Mouse (Mus musculus): ENCODE measurements around the gene Cd244a. TPM values are rescaled to one million over a fixed set of nuclear protein-coding genes. Genes with fewer than 3 reads are reported as not detected.

The Cd244a gene
- total RNA-seq (2021): not detected
- long read RNA-seq, experiment 1: 0 reads
- long read RNA-seq, experiment 2: 0 reads

DNA sequence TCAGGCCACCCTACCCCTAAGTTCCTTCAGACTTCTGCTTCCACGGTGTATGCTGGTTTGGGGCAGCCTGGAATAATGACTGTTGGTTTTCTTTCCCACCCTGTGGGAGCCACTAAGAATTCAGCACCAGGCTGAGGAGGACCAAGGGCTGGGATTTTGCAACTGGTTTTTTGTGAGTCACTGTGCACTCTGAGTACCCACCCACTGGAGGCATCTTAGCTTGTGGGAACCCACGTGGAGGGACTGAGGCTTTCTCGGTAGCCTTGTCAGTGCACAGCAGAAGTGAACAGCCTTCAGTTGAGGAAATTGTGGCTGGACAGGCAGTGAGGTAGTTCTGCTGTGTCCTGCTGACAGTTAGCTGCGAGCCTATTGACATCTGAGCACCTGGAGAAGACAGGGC is at the start of gene Cd244a:
TSS of gene Cd244a (plus strand) at position 296 of the 400 bp plus-strand sequence.
- DNase-seq: no peak

DNA sequence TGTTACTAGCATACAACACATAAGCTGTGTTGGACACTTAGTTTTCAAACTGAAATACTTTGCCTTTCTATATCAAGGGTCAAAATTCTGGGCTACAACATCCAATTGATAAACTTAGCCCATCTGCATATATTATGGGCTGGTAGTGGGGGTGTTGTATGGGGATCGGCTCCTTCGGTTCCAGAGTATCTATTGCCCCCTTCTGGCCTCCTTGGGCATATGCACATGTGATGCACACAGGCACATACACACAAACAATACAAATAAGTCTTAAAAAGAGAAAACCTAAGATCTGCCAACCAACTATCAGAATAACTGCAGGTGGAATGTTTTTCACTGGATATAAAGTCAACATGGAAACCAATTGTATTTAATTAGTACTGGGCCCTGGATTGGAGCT is 45.8 kb upstream of the Cd244a start:
- no peak for DNase-seq

DNA sequence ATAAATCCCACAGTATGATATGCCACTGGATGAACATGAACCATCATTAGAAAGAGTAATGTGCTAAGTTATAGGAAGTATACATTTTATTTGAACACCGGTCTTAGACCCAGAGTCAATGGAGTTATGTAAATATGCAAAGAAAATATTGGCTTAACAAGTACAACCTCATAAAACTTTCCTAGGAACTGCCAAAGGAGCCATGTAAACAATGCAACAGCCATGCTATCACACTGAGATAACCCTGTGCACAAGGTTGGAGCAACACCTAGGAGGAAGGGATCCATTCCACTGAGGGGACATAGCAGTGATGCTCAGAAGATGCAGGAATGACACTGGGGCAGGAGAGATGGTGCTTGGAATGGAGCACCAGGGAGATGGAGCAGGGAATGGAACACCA is 45.2 kb upstream of the Cd244a start:
- DNase-seq: no peak

DNA sequence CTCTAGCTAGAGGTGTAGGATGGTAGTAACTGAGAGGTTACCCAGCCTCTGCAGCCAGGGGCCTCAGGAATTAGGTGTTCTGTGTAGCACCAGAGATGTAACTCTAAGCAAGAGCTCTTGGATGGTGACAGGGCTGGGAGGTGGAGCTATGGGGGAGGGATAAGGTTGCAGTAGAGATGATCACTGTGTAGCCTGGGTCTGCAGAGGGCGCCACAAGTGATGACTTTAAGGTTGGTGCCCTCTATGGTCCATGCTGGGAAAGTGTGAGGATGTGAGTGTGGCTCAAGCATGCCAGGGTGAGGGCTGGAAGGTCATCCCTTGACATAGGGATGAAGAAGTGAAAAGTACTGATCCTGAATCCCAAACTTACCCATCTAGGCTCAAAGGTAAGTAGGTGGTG is 44.0 kb upstream of the Cd244a start:
- DNase-seq: no peak

DNA sequence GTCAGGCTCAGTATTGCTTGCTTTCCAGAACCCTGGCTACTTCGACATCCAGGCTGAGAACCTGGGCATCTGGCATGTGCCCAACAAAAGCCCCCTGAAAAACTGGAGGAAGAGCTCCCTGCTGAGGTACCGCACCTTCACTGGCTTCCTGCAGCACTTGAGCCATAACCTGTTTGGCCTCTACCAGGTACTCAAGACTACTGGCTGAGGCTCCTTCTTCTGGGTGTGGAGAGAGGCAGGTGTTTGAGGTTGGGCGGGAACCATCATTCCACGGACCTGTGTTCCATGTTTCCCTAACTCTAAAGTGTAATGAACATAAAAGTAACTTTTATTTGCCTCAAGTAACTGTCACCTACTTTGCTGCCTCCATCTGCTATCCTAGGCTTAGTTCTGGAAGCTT is 43.4 kb upstream of the Cd244a start:
- DNase-seq: no peak

DNA sequence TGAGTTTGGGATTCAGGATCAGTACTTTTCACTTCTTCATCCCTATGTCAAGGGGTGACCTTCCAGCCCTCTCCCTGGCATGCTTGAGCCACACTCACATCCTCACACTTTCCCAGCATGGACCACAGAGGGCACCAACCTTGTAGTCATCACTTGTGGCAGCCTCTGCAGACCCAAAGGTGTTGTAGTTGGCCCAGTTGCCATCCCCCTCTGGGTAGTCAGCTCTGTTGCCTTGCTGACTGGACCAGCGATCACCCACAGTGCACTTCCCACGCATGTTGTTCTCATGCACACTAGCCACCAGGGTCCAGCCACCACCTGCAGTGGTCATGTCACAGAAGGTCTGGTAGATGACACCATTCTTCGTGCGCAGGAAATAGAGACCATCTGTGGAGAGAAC is 27.6 kb upstream of the Cd244a start:
- DNase-seq: no peak

DNA sequence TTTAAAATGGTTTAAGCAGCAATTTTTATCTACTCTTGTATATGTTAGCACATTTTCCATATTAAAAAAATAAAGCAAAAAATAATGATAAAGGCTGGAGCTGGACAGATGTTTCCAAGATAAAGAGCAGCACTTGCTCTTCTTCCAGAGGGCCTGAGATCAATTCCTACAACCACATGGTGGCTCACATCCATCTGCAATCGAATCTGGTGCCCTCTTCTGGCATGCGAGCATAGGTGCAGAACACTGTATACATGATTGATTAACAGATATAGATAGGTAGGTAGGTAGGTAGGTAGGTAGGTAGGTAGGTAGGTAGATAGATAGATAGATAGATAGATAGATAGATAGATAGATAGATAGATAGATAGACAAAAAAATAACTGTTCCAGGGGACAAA is 26.2 kb upstream of the Cd244a start:
- DNase-seq: no peak

DNA sequence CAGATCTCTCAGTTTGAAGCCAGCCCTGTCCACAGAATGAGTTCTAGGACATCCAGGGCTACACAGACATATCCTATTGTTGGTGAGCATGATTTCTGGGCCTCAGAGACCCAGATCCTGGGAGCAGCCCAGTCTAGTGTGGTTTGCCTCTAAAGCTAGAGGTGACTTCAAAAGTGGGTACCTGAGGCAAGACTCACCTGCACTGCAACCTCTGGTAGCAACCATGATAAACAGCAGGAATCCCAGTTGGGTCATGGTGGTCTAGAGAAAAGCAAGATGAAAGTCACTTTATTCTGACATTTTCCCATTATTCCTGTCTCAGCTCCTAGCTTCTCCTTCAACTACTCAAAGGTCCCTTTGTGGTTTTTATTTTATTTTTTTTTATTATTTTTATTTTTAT is 24.4 kb upstream of the Cd244a start:
- DNase-seq: no peak

DNA sequence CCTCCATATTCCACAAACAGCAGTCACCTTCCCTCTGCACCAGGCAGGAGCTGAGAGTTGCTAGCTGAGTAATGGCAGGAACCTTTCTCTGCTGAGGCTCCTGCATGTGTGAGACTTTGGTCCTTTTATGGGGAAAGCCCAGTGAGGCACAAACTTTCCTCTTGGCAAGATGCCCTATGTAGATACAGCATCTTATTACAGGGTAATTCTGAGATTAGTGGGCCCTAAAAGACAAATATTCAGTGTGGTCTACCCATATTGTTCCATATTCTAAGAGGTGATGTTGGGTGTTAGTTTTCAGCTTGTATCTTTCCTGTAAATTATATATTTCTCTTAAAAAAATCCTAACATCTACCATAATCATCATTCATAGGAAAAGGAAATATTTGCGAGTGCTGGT is 23.8 kb upstream of the Cd244a start, which contains the start of gene Itln1:
TSS of gene Itln1 (minus strand) at position 101 of the 400 bp plus-strand sequence.
- no peak for DNase-seq

DNA sequence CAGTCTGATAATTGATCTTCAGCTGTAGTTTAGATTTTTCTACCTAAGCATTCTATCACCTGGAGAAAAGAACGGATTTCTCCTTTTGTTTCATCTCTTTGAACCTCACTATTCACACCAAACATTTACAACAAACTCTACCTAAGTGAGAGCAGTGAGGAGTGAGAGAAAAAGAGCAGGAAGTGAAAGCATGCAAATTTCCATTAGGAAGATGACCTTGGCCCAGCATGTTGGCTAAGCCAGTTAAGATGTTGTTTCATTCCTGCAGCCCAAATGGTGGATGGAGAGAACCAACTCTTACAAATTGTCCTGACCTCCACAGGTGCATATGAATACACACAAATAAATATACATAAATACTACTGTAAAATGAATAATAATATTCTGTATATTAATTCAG is 18.3 kb upstream of the Cd244a start:
- no peak for DNase-seq

DNA sequence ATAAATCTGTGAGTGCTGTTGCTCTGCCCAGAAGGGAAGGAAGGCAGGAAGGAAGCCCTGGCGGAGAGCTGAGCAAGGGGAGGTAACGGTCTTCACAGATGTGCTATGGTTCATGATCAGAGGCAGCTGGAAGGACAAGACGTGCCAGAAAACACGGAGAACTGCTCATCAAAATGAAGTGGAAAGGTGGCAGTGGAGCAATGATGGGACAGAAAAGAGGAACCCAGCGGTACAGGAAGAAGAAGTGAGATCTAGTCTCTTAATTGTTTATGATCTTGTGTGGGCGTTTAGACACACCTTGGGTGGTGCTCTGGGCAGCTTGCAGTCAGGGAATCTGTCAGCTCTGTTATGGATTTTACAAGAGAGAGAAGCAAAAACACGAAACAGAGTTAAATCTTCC is 7.7 kb upstream of the Cd244a start:
- no peak for DNase-seq

DNA sequence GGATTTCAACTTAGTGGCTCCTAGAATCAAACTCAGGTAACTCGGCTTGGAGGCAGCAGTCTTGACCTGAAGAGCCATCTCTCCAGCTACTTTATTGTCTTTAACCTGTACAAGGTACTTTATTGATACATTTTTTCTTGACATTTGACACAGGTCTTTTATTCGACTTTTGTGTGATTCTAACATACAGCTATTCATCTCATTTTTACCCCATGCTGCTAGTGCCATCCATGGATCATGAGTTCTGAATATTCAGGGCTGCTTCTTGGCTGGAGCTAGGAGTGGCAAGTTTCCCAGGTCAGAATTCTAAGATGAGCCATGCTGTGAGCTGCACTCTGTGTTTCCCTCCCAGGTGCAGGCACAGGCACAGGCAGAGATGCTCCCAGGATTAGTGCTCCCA is 6.8 kb upstream of the Cd244a start:
- no peak for DNase-seq

DNA sequence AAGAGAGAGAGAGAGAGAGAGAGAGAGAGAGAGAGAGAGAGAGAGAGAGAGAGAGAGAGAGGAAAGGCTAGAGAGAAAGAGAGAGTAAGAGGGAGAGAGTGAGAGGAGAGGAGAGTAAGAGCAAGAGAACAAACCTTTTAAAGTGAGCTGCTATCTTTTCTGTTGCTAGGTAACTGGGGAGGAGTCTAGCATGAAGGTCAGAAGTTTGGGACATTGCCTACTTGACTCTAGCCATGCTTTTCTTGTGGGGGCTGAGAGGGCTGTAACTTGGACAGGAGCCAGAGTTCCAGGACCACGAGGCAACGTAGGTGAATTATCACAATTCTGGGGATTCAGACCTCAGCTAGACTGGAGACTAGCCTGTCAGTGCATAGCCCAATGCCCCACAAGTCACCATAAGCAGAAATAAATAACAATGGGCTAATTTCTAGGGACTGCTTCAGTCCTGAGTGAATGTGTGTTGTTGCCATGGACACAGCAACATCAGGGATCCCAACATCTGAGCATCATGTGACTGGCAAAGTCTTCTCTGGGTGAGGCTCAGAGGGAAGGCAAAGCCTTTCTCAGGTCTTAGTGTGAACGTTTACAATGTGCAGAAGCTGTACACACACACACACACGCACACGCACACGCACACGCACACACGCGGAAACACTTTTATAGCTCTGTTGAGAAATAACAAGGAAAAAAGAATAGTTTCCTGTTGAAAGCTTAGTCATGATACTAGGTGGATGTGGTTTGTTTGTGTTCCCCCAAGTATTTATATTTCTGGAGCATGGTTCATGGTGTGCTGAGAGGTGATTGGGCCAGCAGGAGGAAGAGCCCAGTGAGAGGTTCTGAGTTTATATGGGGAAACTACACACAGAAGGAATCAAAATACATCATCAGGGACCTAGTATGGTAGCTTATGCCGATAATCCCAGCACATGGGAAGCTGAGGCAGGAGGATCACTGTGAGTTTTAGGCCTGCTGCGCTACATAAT is 5.3 kb upstream of the Cd244a start:
- DNase-seq: no peak

DNA sequence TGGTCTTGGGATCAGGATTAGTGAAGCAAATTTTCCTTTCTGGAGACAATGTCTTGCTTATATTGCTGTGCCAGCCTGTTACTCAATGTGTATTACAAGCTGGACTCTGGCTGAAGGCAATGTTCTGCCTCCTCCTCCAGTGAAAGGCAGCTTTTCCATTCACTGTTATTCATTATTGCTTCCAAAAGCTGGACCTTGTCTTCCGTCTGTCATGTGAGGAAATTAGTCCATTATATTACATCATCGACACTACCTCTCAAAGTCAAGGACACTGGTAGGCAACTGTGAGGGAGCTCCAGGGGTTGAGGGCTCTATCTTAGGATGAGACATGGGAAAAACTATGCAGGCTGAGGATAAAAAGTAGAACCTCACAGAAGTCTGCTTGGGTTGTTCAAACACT is 2.6 kb upstream of the Cd244a start:
- DNase-seq: no peak

DNA sequence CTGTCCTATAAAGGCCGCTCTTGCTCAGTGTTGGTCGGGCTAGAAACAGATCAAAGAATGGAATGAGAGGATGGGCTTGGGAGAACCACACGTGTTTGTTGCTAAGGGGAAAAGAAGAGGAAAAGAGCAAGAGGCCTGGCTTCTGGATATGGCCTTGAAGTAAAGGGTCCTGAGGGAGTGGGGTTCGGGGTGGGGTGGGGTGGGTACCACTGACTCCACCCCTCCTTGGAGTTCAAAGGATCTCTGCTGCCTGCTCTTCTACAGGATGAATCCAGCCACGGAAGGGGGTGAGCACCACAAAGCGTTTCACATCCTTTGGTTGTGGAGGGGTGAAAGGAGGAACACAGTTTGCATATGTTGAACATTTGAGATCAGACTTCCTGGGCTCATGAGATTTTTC is 586 bp upstream of the Cd244a start:
- DNase-seq: no peak

DNA sequence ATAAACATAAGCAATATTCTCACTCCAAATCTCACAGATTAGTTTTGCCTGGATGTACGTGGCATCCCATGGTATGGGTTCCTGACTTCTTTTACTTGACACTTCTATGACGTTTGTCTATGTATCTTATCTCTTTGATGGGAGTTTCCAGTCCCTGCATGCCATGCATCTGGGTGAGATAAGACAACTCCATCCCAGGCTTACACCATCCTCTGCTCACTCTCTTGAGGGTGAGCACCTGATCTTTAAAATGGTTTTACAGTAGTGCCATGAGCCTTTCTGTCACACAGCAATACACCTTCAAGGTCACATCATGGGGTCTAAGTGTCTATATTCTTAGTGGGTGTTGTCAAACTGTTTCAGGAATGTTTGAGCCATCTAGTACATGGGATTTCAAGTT is 1.3 kb downstream of the Cd244a start:
- DNase-seq: no peak

DNA sequence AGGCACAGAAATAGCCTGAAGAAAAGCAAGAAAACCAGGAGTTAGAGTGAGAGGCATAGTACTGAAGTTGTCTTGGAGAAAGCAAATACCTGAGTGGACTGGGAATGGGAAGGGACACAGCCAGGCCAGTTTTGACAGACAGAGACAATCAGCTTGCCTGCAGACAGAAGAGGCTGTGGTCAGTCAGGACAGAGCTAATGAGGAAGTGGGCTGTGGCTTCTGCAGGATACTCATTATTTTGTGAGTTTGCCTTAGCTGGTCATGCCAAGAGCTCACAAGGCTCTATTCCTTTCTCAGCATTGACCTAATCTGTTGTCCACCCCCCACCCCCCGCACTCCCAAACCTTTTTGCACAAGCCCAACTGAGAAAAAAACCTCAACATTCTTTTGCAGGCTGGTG is 2.2 kb downstream of the Cd244a start:
- DNase-seq: no peak

DNA sequence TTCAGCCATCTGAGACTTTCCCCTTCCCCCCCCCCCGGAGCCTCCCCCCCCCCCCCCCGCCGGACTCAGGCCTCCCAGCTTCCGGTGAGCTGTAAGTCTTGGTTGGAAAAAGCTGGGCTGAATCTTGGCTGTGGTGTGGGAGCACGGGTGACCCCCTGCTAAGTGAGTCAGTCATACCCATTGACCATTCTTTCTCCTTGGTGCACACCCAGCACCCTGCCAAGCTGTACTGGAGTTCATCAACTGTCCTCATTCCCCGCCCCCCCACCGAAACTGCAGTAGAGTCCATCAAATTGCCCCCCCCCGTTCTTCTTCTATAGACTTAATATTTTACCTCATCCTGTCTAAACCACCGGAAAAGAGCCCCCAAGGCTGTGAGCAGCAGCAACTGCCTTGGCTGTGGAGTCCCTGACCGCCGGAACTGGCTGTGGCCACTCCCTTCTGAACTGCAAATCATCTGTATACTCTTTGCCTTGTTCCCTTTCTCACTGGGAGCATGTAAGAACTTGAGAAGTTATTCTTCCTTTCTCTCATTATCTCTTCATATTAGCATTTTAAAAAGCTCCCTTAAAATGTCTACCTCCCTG is 2.7 kb downstream of the Cd244a start:
- DNase-seq: no peak

DNA sequence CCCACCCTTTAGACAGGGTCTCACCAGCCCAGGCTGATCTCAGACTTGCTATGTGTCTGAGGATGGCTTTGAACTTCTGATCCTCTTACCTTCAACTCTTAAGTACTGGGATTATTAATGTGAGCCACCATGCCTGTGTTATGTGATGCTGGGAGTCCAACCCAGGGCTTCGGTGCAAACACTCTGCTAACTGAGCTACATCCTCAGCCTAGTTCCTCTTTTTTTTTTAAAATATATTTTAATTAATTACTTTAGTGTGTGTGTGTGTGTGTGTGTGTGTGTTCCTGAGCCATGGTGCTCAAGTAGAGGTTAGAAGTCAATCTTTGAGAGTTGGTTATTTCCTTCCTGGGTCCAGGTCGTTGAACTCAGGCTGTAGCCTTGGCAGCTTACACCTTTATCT is 4.0 kb downstream of the Cd244a start:
- DNase-seq: no peak

DNA sequence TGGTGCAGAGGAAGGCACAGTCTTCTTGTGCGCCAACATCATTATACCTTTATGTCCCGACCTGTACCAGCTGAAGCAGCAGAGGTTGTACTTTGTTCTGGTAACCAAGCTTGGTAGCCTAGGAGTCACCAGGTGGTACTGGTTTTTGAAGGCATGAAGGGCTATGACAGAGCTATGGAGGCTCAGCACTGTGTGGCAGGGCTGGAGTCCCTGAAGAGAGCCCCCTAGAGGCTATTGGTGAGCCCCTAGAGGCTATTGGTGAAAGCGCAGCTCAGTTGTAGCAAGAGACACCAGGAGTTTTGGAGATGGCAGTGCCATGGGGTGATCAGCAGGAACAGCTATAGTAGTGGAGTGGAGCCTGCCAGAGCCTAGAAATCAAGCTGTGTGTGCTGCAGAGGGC is 5.3 kb downstream of the Cd244a start:
- no peak for DNase-seq

DNA sequence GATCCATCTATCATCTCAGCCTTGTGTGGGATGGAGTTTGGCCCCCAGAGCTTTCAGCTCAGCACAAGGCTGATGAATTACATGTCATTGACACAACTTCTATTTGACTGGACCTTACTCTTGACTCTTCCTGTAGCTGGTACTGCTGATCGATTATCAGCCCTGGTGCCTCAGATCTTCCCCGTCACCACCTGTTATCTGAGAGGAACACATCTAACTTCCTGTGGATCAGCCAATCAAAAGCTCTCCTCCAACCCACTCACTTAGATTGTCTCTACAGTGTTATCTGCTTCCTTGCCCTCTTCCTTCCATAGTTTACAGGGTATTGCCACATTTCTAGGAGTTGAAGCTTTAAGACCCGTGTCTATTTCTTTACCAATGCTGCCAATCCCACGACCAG is 6.9 kb downstream of the Cd244a start:
- DNase-seq: no peak

DNA sequence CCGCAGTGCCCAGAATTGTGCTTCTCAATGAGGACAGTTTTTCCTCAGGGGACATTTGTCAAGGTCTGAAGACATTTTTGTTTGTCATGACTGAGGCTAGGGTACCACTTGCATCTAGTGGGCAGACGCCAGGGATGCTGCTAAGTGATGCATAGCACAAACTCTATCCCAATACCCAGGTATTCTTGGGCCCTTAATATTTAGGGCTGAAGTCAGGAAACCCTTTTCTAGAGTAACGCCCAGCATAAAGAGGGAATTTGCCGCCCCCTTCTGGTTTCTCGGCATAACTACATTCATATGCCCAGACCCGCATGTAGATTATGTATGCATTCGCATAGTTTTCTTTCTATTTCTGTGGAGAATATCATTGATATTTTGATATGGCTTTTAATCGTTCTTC is 7.8 kb downstream of the Cd244a start:
- DNase-seq: no peak

DNA sequence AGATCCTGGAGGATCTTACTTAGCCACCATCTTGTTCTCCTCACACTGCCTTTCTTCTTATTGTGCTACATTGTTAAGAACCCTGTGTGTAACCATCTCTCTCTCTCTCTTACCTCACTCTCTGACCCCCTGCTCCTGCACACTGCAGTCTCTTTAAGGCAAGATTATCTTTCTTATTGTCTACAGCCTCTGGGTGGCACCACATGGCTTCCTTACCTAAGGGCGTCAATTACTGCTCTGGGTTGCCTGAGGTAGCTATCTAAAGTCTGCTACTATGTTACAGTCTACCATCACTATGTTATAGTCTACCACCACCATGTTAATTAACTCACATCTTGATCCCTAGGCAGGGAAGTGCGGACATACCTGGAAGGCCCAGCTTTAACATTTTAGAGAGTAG is 9.4 kb downstream of the Cd244a start:
- DNase-seq: no peak

DNA sequence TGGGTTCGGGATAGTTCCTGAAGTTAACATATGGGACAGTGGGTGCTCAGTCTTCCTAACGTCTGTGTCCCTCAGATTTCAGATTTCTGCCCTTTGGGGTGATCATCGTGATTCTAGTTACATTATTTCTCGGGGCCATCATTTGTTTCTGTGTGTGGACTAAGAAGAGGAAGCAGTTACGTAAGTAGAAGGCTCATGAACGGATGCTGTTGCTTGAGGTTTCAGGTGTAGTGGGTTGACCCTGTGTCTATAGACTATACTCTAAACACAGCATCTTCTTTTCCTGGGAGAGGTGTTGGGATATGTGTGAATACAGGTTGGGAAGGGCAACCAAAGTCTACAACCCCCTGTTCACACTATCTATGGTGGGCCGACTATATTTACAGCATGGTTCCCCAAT is 18.2 kb downstream of the Cd244a start:
- DNase-seq: no peak

All from gastrocnemius, postnatal 25 days (tissue).